Mouse (Mus musculus): ENCODE results near the gene Impad1. TPM values are rescaled to one million over a fixed set of nuclear protein-coding genes. Genes with fewer than 3 reads are reported as not detected.
A peak's percentile ranks its signal among the peaks of the same experiment; 100 is the strongest.

Gene Impad1
- 10 to 100 TPM in 17 of 26 experiments, 1 to 10 TPM in 9; 5.4 to 21.0 (median 13.3) TPM for total RNA-seq (2018; cell fraction: chromatin; rRNA removed)
- 10 to 100 TPM; 17.8 to 27.1 (median 20.7) TPM for total RNA-seq (2018; cell fraction: cytosol; rRNA removed)
- 10 to 100 TPM; 12.7 to 42.2 (median 24.5) TPM for total RNA-seq (2018; cell fraction: nucleus; rRNA removed)
- 13.4 to 18.5 TPM (median 14.5 TPM) in 3 replicates for polyA plus RNA-seq (2018)

GRCm38 (mm10) chr4:4792992-4793834, at the start of gene Impad1:
Gene Impad1, minus strand, starts transcription at chr4:4793355.
- Histone ChIP-seq H3K36me3 (ENCODE audit: inconsistent target) (no peaks in the 10 kb centered on the region), H3K27ac (no peak within 1 kb of the TSS), H3K79me2 (ENCODE audit: inconsistent target) (peaks cover 45% of the 10 kb centered on the region), H3K4me3 (ENCODE audit: inconsistent target) (peak within 1 kb of the TSS; percentile 63)
- WGBS (ENCODE audit: missing documents): 2% methylated on average over 39 of the region's 48 CpGs

GRCm38 (mm10) chr4:4840145-4840544, 47.0 kb upstream of the Impad1 start:
- 64% methylated on average over 1 of the region's 1 CpGs for WGBS (ENCODE audit: missing documents)
- no peaks in the 10 kb centered on the region for H3K36me3 ChIP-seq (ENCODE audit: inconsistent target)
- H3K79me2 ChIP-seq (ENCODE audit: inconsistent target): no peaks in the 10 kb centered on the region
- H3K27ac ChIP-seq: no peak overlapping the region
- H3K4me3 ChIP-seq (ENCODE audit: inconsistent target): no peak overlapping the region

- no peaks in the 10 kb centered on the region for H3K79me2 ChIP-seq (ENCODE audit: inconsistent target)
- 82% methylated on average over 5 of the region's 5 CpGs for WGBS (ENCODE audit: missing documents)
- H3K27ac ChIP-seq: no peak overlapping the region
Measured at GRCm38 (mm10) chr4:4833789-4834295, 40.7 kb upstream of the Impad1 start.

GRCm38 (mm10) chr4:4828131-4828530, 35.0 kb upstream of the Impad1 start:
- H3K27ac ChIP-seq: no peak overlapping the region
- no peak overlapping the region for H3K4me3 ChIP-seq (ENCODE audit: inconsistent target)
- H3K79me2 ChIP-seq (ENCODE audit: inconsistent target): no peaks in the 10 kb centered on the region
- WGBS (ENCODE audit: missing documents): 88% methylated on average over 2 of the region's 2 CpGs
- H3K36me3 ChIP-seq (ENCODE audit: inconsistent target): no peaks in the 10 kb centered on the region

More at GRCm38 (mm10) chr4:4833789-4834295, 40.7 kb upstream of the Impad1 start:
- no peak overlapping the region for H3K4me3 ChIP-seq (ENCODE audit: inconsistent target)
- H3K36me3 ChIP-seq (ENCODE audit: inconsistent target): no peaks in the 10 kb centered on the region

GRCm38 (mm10) chr4:4822119-4822518, 29.0 kb upstream of the Impad1 start:
- Histone ChIP-seq H3K79me2 (ENCODE audit: inconsistent target) (no peaks in the 10 kb centered on the region), H3K36me3 (ENCODE audit: inconsistent target) (no peaks in the 10 kb centered on the region), H3K4me3 (ENCODE audit: inconsistent target) (no peak overlapping the region), H3K27ac (no peak overlapping the region)
- 70% methylated on average over 1 of the region's 1 CpGs for WGBS (ENCODE audit: missing documents)

- whole genome bisulfite sequencing (ENCODE audit: missing documents): 5% methylated on average over 40 of the region's 61 CpGs
- Histone ChIP-seq H3K36me3 (ENCODE audit: inconsistent target) (no peaks in the 10 kb centered on the region), H3K79me2 (ENCODE audit: inconsistent target) (peaks cover 53% of the 10 kb centered on the region), H3K4me3 (ENCODE audit: inconsistent target) (peak overlapping the region; percentile 63), H3K27ac (no peak overlapping the region)
Measured at GRCm38 (mm10) chr4:4792141-4792991, 789 bp downstream of the Impad1 start.

- 14% methylated on average over 1 of the region's 1 CpGs for WGBS (ENCODE audit: missing documents)
- Histone ChIP-seq H3K79me2 (ENCODE audit: inconsistent target) (peaks cover 65% of the 10 kb centered on the region), H3K36me3 (ENCODE audit: inconsistent target) (no peaks in the 10 kb centered on the region), H3K27ac (no peak overlapping the region), H3K4me3 (ENCODE audit: inconsistent target) (no peak overlapping the region)
Measured at GRCm38 (mm10) chr4:4791180-4791579, 2.0 kb downstream of the Impad1 start.

GRCm38 (mm10) chr4:4785169-4785568, 8.0 kb downstream of the Impad1 start:
- peaks cover 99% of the 10 kb centered on the region for H3K79me2 ChIP-seq (ENCODE audit: inconsistent target)
- H3K4me3 ChIP-seq (ENCODE audit: inconsistent target): no peak overlapping the region
- H3K27ac ChIP-seq: no peak overlapping the region
- no peaks in the 10 kb centered on the region for H3K36me3 ChIP-seq (ENCODE audit: inconsistent target)
- 75% methylated on average over 2 of the region's 2 CpGs for WGBS (ENCODE audit: missing documents)

GRCm38 (mm10) chr4:4784305-4784704, 8.8 kb downstream of the Impad1 start:
- Histone ChIP-seq H3K4me3 (ENCODE audit: inconsistent target) (no peak overlapping the region), H3K79me2 (ENCODE audit: inconsistent target) (peaks cover 99% of the 10 kb centered on the region), H3K27ac (no peak overlapping the region), H3K36me3 (ENCODE audit: inconsistent target) (no peaks in the 10 kb centered on the region)
- WGBS (ENCODE audit: missing documents): 25% methylated on average over 1 of the region's 1 CpGs

- H3K4me3 ChIP-seq (ENCODE audit: inconsistent target): no peak overlapping the region
- H3K27ac ChIP-seq: no peak overlapping the region
- H3K79me2 ChIP-seq (ENCODE audit: inconsistent target): peaks cover 99% of the 10 kb centered on the region
- H3K36me3 ChIP-seq (ENCODE audit: inconsistent target): no peaks in the 10 kb centered on the region
Measured at GRCm38 (mm10) chr4:4783686-4783957, 9.5 kb downstream of the Impad1 start.

- WGBS (ENCODE audit: missing documents): 97% methylated on average over 4 of the region's 4 CpGs
- peaks cover 99% of the 10 kb centered on the region for H3K79me2 ChIP-seq (ENCODE audit: inconsistent target)
- H3K4me3 ChIP-seq (ENCODE audit: inconsistent target): no peak overlapping the region
- no peak overlapping the region for H3K27ac ChIP-seq
- H3K36me3 ChIP-seq (ENCODE audit: inconsistent target): 0 out of 2 replicates have a peak, but pooled peaks cover 1% of the 10 kb centered on the region
Measured at GRCm38 (mm10) chr4:4782882-4783685, 10.1 kb downstream of the Impad1 start.

- H3K36me3 ChIP-seq (ENCODE audit: inconsistent target): peaks cover 20% of the 10 kb centered on the region
- H3K27ac ChIP-seq: no peak overlapping the region
- H3K79me2 ChIP-seq (ENCODE audit: inconsistent target): peaks cover 65% of the 10 kb centered on the region
- no peak overlapping the region for H3K4me3 ChIP-seq (ENCODE audit: inconsistent target)
Measured at GRCm38 (mm10) chr4:4779265-4779770, 13.8 kb downstream of the Impad1 start.

- peaks cover 8% of the 10 kb centered on the region; the same call in 1 of the 2 replicates for H3K79me2 ChIP-seq (ENCODE audit: inconsistent target)
- WGBS (ENCODE audit: missing documents): 56% methylated on average over 2 of the region's 2 CpGs
- no peak overlapping the region for H3K27ac ChIP-seq
- peaks cover 19% of the 10 kb centered on the region for H3K36me3 ChIP-seq (ENCODE audit: inconsistent target)
- no peak overlapping the region for H3K4me3 ChIP-seq (ENCODE audit: inconsistent target)
Measured at GRCm38 (mm10) chr4:4771523-4772114, 21.5 kb downstream of the Impad1 start.

Measured in macrophage (primary cell).